Mouse (Mus musculus): ENCODE measurements around the gene 1700001C19Rik.

DNA sequence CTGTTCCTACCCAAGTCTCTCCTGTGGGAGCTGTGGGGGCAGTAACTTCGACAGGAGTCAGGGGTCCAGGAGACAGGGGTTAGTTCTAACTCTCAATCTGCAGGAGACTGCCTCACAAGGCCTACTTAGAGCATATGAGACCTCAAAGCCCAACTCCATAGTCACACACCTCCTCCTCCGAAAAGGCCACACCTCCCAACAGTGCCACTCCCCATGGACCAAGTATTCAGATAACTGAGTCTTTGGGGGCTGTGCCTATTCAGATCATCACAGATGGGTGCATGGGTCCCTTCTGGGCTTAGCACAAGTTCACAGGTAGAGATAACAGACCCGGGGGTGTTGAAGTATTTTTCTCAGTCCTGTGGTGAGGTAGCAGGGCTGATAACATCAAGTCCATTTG is 24.5 kb upstream of the 1700001C19Rik start:
- TF ChIP-seq EP300 (IDR thresholded peaks at IDR 0.05; ENCODE audit: low read depth) (no peak), CTCF (IDR thresholded peaks at IDR 0.05; ENCODE audit: low read depth) (no peak)

Measured in liver, postnatal 0 days (tissue).